Mouse (Mus musculus) lung, embryonic 16.5 days (tissue): ENCODE measurements at regions not wholly inside any gene's neighbourhood (a gene's known extent, or its start where the extent isn't known, plus 50 kb on each side); places are given as distances from the start of the nearest gene placed in this dataset.

ENCODE experiments used
- ATAC-seq: fragments of 200-750 bp; cut with Nextera tagmentation; 2 replicates; pipeline ENCODE4 v1.8.0; 2017; ENCODE audit warnings: low read depth, mild to moderate bottlenecking, moderate library complexity
- H3K27ac ChIP-seq: fragments of 300-500 bp; sonication (generic); 2 replicates; pipeline ENCODE4 v1.5.1; 2014; ENCODE audit warnings: mild to moderate bottlenecking, control low read depth, low read length
- H3K27me3 ChIP-seq: fragments of 300-500 bp; sonication (generic); 2 replicates; pipeline ENCODE4 v1.6.1; 2014; ENCODE audit warnings: low read depth, low read length, mixed read lengths; ENCODE audit not compliant: control insufficient read depth, insufficient read depth
- H3K36me3 ChIP-seq: fragments of 300-500 bp; sonication (generic); 2 replicates; pipeline ENCODE4 v1.6.1; 2014; ENCODE audit warnings: low read length; ENCODE audit not compliant: control insufficient read depth, insufficient read depth
- H3K4me1 ChIP-seq: fragments of 300-500 bp; sonication (generic); replicated peaks from 2 replicates; pipeline ENCODE4 v1.6.1; 2014; ENCODE audit warnings: low read length, mixed read lengths; ENCODE audit not compliant: control insufficient read depth, insufficient read depth
- H3K4me2 ChIP-seq: fragments of 300-500 bp; sonication (generic); 2 replicates; pipeline ENCODE4 v1.6.1; 2014; ENCODE audit warnings: low read depth, low read length, control low read depth
- H3K4me3 ChIP-seq: fragments of 300-500 bp; sonication (generic); 2 replicates; pipeline ENCODE4 v1.5.1; 2014; ENCODE audit warnings: mild to moderate bottlenecking, low read length, control low read depth
- H3K9ac ChIP-seq: fragments of 300-500 bp; sonication (generic); 2 replicates; pipeline ENCODE4 v1.6.1; 2014; ENCODE audit warnings: low read length, control low read depth
- H3K9me3 ChIP-seq: fragments of 300-500 bp; sonication (generic); 2 replicates; pipeline ENCODE4 v1.6.1; 2016; ENCODE audit warnings: low read length; ENCODE audit not compliant: control insufficient read depth
- WGBS: fragments of 180-500 bp; shearing (Covaris S2); extraction: QIAGEN DNeasy Blood & Tissue Kit; methylation state at CpG from one replicate; pipeline ENCODE4 v1.1.7; 2014; 5-methylcytosine and 5-hydroxymethylcytosine counted together

DNA sequence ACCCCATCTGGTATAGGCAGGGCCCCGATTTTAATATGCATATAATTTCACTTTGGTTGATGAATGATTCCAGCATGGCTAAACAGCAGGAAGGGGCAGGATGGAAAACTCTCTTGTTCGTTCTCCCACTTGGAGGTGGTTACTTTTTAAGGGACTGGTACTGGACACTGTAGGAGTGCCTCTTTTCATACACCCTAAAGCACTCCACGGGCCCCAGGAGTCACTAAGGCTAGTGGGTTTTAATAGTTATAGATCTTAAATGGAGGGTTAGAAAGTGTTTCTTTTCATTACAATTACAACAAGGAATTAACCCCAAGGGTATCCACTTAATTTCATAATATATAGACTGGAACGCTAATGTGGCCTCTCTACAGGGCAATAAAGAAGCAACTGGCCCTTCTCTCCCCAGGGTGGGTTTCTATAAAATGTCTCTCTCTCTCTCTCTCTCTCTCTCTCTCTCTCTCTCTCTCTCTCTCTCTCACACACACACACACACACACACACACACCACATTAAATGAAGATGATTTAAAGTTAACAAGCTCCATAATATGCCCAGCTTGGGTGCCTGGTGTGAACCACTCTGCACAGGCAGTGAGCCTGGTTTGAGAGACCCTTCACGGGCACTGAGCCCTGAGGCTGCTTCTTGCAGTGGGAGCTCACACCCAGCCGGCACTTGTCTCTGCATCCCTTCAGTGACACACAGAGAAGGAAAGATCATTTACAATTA lies 261.7 kb downstream of the Adgrl2 start:
- no peak for ATAC-seq
- H3K4me3 ChIP-seq, result no peak overlapping the region
- no peak overlapping the region for H3K9ac ChIP-seq
- no peaks in the 10 kb centered on the region for H3K27me3 ChIP-seq
- 75% methylated on average over 6 of the region's 6 CpGs for WGBS
- no peaks in the 10 kb centered on the region for H3K36me3 ChIP-seq
- 0 out of 2 replicates have a peak, but pooled peaks cover 2% of the 10 kb centered on the region for H3K9me3 ChIP-seq
- H3K4me1 ChIP-seq, result peaks cover 3% of the 10 kb centered on the region; the same call in 1 of the 2 replicates
- no peak overlapping the region for H3K4me2 ChIP-seq
- no peak overlapping the region for H3K27ac ChIP-seq

DNA sequence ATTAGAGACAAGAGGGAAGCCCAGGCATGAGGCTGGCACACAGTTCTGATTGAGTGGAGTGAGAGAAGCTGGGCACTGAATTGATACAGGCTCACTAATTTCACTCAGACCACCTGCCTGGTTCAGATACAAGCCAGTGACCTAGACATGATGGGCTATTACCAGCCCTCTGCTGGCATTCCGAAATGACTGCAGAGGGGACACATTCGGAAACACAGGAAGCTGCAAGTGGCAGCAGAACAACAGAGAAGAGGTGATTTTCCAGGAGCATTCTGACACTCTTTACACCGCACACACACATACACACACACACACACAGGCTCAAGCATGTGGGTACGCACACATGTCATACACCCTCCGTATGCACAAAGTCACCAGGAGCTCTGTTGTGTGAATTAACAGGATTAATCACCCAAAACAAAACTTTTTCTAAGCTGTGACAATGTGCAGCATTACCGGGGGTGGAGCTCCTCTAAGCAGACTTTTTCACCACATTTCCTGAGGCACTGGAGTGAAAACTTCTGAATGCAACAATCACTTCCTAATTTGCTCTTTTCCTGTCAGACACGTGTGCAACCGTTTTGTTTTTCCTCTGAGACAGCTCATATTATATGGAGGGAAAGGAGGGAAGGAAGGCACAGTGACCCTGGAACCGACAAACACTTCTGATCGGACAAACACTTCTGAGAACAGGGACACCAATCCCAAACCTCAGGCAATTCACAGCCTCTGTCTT lies 263.6 kb downstream of the Adgrl2 start:
- WGBS, result 40% methylated on average over 10 of the region's 10 CpGs
- Histone ChIP-seq H3K27me3 (no peaks in the 10 kb centered on the region), H3K4me3 (no peak overlapping the region), H3K9me3 (0 out of 2 replicates have a peak, but pooled peaks cover 2% of the 10 kb centered on the region), H3K4me2 (no peak overlapping the region), H3K36me3 (no peaks in the 10 kb centered on the region), H3K27ac (no peak overlapping the region), H3K9ac (no peak overlapping the region), H3K4me1 (0 out of 2 replicates have a peak, but pooled peaks cover 3% of the 10 kb centered on the region)
- no peak for ATAC-seq

DNA sequence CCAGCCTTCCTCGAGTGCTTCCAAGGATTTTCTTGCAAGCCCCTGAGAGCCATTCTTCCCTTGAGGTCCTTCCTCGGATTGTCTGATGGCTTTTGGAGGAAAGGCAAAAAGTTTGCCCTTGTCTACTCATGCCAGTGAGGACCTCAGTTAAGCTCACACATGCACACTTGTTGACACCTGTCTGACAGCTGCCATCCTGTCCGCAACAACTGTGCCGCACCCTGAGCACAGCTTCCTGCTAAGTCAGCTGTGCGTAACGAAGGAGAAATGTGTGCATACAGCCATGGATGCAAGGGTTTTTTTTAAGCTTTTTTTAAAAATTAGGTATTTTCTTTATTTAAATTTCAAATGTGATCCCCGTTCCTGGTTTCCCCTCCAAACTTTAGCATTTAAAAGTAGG lies 293.8 kb downstream of the Adgrl2 start:
- ATAC-seq, result no peak
- no peaks in the 10 kb centered on the region for H3K36me3 ChIP-seq

DNA sequence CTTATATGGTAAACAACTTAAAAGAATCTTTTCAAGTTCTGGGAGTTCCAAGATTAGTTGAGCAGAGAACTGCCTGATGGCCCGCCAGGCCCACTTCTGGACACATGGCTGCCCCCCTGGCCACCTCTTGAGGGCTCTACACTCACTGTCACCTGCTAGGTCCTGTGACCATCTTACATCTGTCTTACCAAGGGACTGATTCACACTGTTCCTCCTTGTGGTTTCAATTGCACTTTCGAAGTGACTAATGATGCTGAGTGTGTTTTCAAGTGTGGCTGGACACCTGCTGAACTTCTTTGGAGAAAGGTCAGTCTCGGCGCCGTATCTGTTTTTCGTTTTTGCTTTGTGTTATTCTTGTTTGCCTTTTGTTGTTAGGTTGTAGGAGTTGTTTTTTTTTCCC lies 294.9 kb downstream of the Adgrl2 start:
- H3K9me3 ChIP-seq, result no peaks in the 10 kb centered on the region
- no peak overlapping the region for H3K4me2 ChIP-seq
- no peak overlapping the region for H3K27ac ChIP-seq
- no peak overlapping the region for H3K4me3 ChIP-seq
- no peak overlapping the region for H3K9ac ChIP-seq
- WGBS, result 83% methylated on average over 6 of the region's 6 CpGs
- no peaks in the 10 kb centered on the region for H3K27me3 ChIP-seq
- no peaks in the 10 kb centered on the region for H3K4me1 ChIP-seq
- H3K36me3 ChIP-seq, result no peaks in the 10 kb centered on the region
- no peak for ATAC-seq

More for the DNA sequence above, 293.8 kb downstream of the Adgrl2 start:
- Histone ChIP-seq H3K27me3 (no peaks in the 10 kb centered on the region), H3K9ac (no peak overlapping the region), H3K9me3 (no peaks in the 10 kb centered on the region), H3K4me2 (no peak overlapping the region), H3K4me3 (no peak overlapping the region), H3K27ac (no peak overlapping the region), H3K4me1 (no peaks in the 10 kb centered on the region)
- 68% methylated on average over 7 of the region's 7 CpGs for WGBS

DNA sequence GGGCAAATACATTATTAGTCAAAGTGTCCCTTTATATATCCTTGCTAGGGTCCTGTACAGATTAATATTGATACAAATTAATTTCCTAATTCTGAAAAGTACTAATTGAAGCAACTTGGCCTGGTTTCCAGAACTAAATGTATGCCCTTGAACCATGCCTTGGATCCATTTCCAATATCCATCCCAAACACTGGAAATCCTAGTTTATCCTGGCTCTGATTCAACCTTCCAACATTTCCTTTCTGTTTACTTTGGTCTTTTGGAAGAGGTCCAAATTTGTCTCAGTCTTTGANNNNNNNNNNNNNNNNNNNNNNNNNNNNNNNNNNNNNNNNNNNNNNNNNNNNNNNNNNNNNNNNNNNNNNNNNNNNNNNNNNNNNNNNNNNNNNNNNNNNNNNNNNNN lies 307.2 kb downstream of the Adgrl2 start:
- Histone ChIP-seq H3K4me2 (no peak overlapping the region), H3K4me3 (no peak overlapping the region), H3K9me3 (no peaks in the 10 kb centered on the region), H3K36me3 (no peaks in the 10 kb centered on the region), H3K27me3 (no peaks in the 10 kb centered on the region), H3K27ac (no peak overlapping the region), H3K9ac (no peak overlapping the region), H3K4me1 (peaks cover 8% of the 10 kb centered on the region; the same call in 1 of the 2 replicates)
- peak; percentile 39; the same call in 1 of the 2 replicates for ATAC-seq

DNA sequence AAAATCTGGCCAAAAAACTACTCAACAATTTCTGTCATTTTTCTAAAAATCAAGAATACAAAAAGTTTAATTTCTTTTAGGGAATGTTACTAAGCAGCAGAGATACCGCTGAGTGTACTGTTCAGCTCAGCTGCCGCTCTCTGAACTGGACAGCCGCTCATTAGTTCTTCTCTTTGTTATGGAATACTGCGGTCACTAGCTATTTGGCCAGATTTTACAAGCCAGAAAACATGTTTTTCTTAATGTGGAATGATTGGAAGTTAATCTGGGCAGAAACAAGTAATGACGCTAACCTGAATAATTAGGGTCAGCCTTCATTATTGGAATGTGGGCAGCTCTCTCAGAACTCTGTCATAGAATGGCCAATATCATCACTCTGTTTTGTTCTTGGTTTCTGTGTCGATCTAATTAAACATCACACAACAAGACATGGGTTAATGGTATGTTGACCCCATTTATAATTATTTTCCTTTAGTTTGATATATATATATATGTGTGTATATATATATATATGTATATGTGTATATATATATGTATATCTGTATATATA lies 307.8 kb downstream of the Adgrl2 start:
- no peak overlapping the region for H3K27ac ChIP-seq
- H3K4me1 ChIP-seq, result peaks cover 8% of the 10 kb centered on the region; the same call in 1 of the 2 replicates
- H3K27me3 ChIP-seq, result no peaks in the 10 kb centered on the region
- H3K36me3 ChIP-seq, result no peaks in the 10 kb centered on the region
- no peak overlapping the region for H3K4me2 ChIP-seq
- WGBS, result 73% methylated on average over 6 of the region's 6 CpGs
- H3K9me3 ChIP-seq, result no peaks in the 10 kb centered on the region
- H3K9ac ChIP-seq, result no peak overlapping the region
- H3K4me3 ChIP-seq, result no peak overlapping the region
- ATAC-seq, result no peak

DNA sequence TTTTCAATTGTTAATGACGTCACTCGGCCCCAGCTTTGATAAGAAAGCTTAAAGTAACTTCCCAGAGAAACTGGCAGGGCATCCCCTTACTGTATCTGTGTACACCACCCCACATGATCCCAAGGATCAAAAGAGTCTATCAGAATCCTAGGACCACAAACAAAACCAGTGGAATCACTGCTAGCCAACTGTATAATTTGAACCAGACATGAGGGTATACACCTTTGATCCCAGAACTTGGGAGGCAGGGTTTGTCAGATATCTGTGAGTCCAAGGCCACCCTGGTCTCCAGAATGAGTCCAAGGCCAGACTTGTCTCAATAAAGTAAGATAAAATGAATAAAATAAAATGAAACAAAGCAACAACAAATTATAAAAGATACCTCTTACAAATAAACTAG lies 309.2 kb downstream of the Adgrl2 start:
- Histone ChIP-seq H3K27ac (no peak overlapping the region), H3K36me3 (no peaks in the 10 kb centered on the region), H3K4me1 (peaks cover 8% of the 10 kb centered on the region; the same call in 1 of the 2 replicates), H3K4me3 (no peak overlapping the region), H3K9ac (no peak overlapping the region), H3K27me3 (no peaks in the 10 kb centered on the region), H3K9me3 (no peaks in the 10 kb centered on the region), H3K4me2 (no peak overlapping the region)
- 46% methylated on average over 2 of the region's 2 CpGs for WGBS
- ATAC-seq, result no peak

DNA sequence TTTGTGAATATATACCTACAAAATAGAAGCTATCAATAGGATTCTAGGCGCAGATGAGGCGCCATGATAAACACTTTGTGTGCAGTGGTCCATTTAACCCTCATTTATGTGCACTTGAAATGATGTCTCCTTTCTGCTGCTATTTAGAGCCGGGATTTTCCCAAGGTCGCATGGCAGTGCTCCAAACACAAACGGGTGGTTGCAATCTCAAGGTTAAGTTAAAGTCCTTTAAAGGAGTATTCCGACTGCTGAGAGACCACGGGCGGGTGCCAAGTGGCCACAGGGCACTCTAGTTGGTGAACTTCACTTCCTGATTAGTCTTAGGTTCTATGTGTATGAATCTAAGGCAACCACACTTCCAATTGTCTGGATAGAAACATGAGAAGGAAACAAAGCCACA lies 309.6 kb downstream of the Adgrl2 start:
- Histone ChIP-seq H3K36me3 (no peaks in the 10 kb centered on the region), H3K27ac (no peak overlapping the region), H3K9me3 (no peaks in the 10 kb centered on the region), H3K4me1 (peaks cover 8% of the 10 kb centered on the region; the same call in 1 of the 2 replicates), H3K4me3 (no peak overlapping the region), H3K4me2 (no peak overlapping the region), H3K27me3 (no peaks in the 10 kb centered on the region), H3K9ac (no peak overlapping the region)
- ATAC-seq, result no peak
- WGBS, result 60% methylated on average over 8 of the region's 8 CpGs

DNA sequence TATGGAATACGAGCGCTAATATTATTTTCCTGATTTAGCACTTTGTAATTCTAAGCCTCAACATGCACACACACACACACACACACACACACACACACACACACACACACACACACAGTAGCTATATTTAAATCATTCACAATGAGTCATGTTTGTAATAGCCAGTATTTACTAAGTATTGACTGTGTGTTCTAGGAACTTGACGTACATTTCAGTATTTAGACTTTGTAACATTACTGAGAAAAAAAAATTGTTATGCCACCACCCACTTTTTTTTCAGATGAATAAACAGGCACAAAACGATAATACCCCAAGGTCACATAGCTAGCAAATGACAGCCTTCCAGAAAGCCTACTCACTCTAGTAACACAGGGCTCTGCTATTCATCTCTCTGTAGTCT lies 310.3 kb downstream of the Adgrl2 start:
- WGBS, result 83% methylated on average over 4 of the region's 4 CpGs
- Histone ChIP-seq H3K9ac (no peak overlapping the region), H3K4me1 (peaks cover 8% of the 10 kb centered on the region; the same call in 1 of the 2 replicates), H3K4me3 (no peak overlapping the region), H3K27me3 (no peaks in the 10 kb centered on the region), H3K4me2 (no peak overlapping the region), H3K36me3 (no peaks in the 10 kb centered on the region), H3K27ac (no peak overlapping the region), H3K9me3 (no peaks in the 10 kb centered on the region)
- no peak for ATAC-seq
